ENCODE assay signal across 26 mouse cellular contexts in genomic region chr3:35343936-35344335, GRCm38 (mm10).
A peak's percentile ranks its signal among the peaks of the same experiment; 100 is the strongest.
DNase-seq lines count a peak whose midpoint lies in the region; ATAC-seq lines count a peak whose summit lies in the region.
"Had no signal": no experiment of that assay in that cellular context is flagged by ENCODE, and none has a peak within 500 bp of the region (broad histone marks: within the 10 kb centered on the region; RNA-seq: fewer than 3 reads in every experiment).

No protein-coding gene starts in this region.

- H3K36me3 ChIP-seq in forebrain, embryonic 10.5 days (replicated peaks): no peaks in the 10 kb centered on the region
- H3K36me3 ChIP-seq in forebrain, embryonic 16.5 days (ENCODE audit: control insufficient read depth, insufficient read depth): no peaks in the 10 kb centered on the region
- H3K36me3 ChIP-seq in heart, embryonic 12.5 days: no peaks in the 10 kb centered on the region
- H3K36me3 ChIP-seq in hindbrain, embryonic 13.5 days: no peaks in the 10 kb centered on the region
- H3K36me3 ChIP-seq in hindbrain, embryonic 16.5 days (ENCODE audit: control insufficient read depth, insufficient read depth, low read length): no peaks in the 10 kb centered on the region
- H3K36me3 ChIP-seq: embryonic facial prominence, embryonic 12.5 days; G1E had no signal

- ATAC-seq in forebrain, embryonic 16.5 days: no peak
- ATAC-seq in heart, embryonic 12.5 days (ENCODE audit: insufficient number of reproducible peaks, low FRiP score): no peak
- ATAC-seq in hindbrain, embryonic 13.5 days (ENCODE audit: low FRiP score): no peak
- ATAC-seq in hindbrain, embryonic 16.5 days: no peak
- ATAC-seq: activated CD4-positive, CD25-positive, alpha-beta regulatory T cell, adult 4 months; CD4-positive, CD25-positive, alpha-beta regulatory T cell, adult 4 months; forebrain, embryonic 13.5 days; forebrain, postnatal 0 days; Patski had no signal

- no peak overlapping the region for H3K4me3 ChIP-seq in forebrain, embryonic 10.5 days
- no peak overlapping the region for H3K4me3 ChIP-seq in forebrain, embryonic 16.5 days (replicated peaks; ENCODE audit: low read length)
- H3K4me3 ChIP-seq in heart, embryonic 12.5 days: no peak overlapping the region
- no peak overlapping the region for H3K4me3 ChIP-seq in hindbrain, embryonic 13.5 days
- H3K4me3 ChIP-seq in hindbrain, embryonic 16.5 days (ENCODE audit: low read length): no peak overlapping the region
- H3K4me3 ChIP-seq: embryonic facial prominence, embryonic 12.5 days; forebrain, embryonic 13.5 days had no signal

- no peak overlapping the region for H3K4me2 ChIP-seq in forebrain, embryonic 16.5 days (ENCODE audit: low read length)
- H3K4me2 ChIP-seq in heart, embryonic 12.5 days: no peak overlapping the region
- H3K4me2 ChIP-seq in hindbrain, embryonic 13.5 days: no peak overlapping the region
- no peak overlapping the region for H3K4me2 ChIP-seq in hindbrain, embryonic 16.5 days (ENCODE audit: low read length)
- H3K4me2 ChIP-seq: embryonic facial prominence, embryonic 12.5 days; forebrain, embryonic 13.5 days had no signal

- peaks cover 64% of the 10 kb centered on the region for H3K4me1 ChIP-seq in forebrain, embryonic 10.5 days
- H3K4me1 ChIP-seq in forebrain, embryonic 16.5 days (replicated peaks; ENCODE audit: control insufficient read depth, insufficient read depth, low read length): peaks cover 20% of the 10 kb centered on the region
- H3K4me1 ChIP-seq in heart, embryonic 12.5 days (replicated peaks): peaks cover 8% of the 10 kb centered on the region
- peaks cover 29% of the 10 kb centered on the region for H3K4me1 ChIP-seq in hindbrain, embryonic 13.5 days (replicated peaks)
- peaks cover 19% of the 10 kb centered on the region for H3K4me1 ChIP-seq in hindbrain, embryonic 16.5 days (ENCODE audit: control insufficient read depth, insufficient read depth, low read depth, low read length)

- peak overlapping the region; percentile 75 for H3K27ac ChIP-seq in forebrain, embryonic 10.5 days
- no peak overlapping the region for H3K27ac ChIP-seq in forebrain, embryonic 16.5 days (ENCODE audit: low read length)
- no peak overlapping the region for H3K27ac ChIP-seq in heart, embryonic 12.5 days (ENCODE audit: poor library complexity, severe bottlenecking)
- H3K27ac ChIP-seq in hindbrain, embryonic 13.5 days: 0 out of 2 replicates have a peak overlapping the region, but pooled peaks have one; percentile 12
- H3K27ac ChIP-seq in hindbrain, embryonic 16.5 days (ENCODE audit: low read depth, low read length): no peak overlapping the region

- 76% methylated on average over 5 of the region's 5 CpGs for WGBS in forebrain, embryonic 10.5 days
- WGBS in forebrain, embryonic 16.5 days: 34% methylated on average over 5 of the region's 5 CpGs
- WGBS in heart, embryonic 12.5 days: 65% methylated on average over 5 of the region's 5 CpGs
- WGBS in hindbrain, embryonic 13.5 days: 54% methylated on average over 5 of the region's 5 CpGs
- 51% methylated on average over 5 of the region's 5 CpGs for WGBS in hindbrain, embryonic 16.5 days

- H3K9me3 ChIP-seq in forebrain, embryonic 10.5 days: no peaks in the 10 kb centered on the region
- H3K9me3 ChIP-seq in forebrain, embryonic 16.5 days (ENCODE audit: control insufficient read depth, low read length): no peaks in the 10 kb centered on the region
- no peaks in the 10 kb centered on the region for H3K9me3 ChIP-seq in heart, embryonic 12.5 days (replicated peaks)
- H3K9me3 ChIP-seq in hindbrain, embryonic 13.5 days: no peaks in the 10 kb centered on the region
- H3K9me3 ChIP-seq in hindbrain, embryonic 16.5 days (ENCODE audit: control insufficient read depth, low read length): no peaks in the 10 kb centered on the region
- H3K9me3 ChIP-seq: embryonic facial prominence, embryonic 12.5 days; forebrain, embryonic 13.5 days had no signal

- H3K27me3 ChIP-seq in forebrain, embryonic 10.5 days (ENCODE audit: poor library complexity, severe bottlenecking): no peaks in the 10 kb centered on the region
- no peaks in the 10 kb centered on the region for H3K27me3 ChIP-seq in forebrain, embryonic 16.5 days (replicated peaks; ENCODE audit: control insufficient read depth, insufficient read depth, low read length)
- peaks cover 6% of the 10 kb centered on the region; the same call in 1 of the 2 replicates for H3K27me3 ChIP-seq in heart, embryonic 12.5 days (replicated peaks)
- H3K27me3 ChIP-seq in hindbrain, embryonic 13.5 days: peaks cover 4% of the 10 kb centered on the region; the same call in 1 of the 2 replicates
- H3K27me3 ChIP-seq in hindbrain, embryonic 16.5 days (replicated peaks; ENCODE audit: control insufficient read depth, insufficient read depth, low read length): 0 out of 2 replicates have a peak, but pooled peaks cover 2% of the 10 kb centered on the region
- H3K27me3 ChIP-seq: CH12.LX; embryonic facial prominence, embryonic 12.5 days; forebrain, embryonic 13.5 days had no signal

- DNase-seq in forebrain, embryonic 10.5 days (ENCODE audit: extremely low spot score, low spot score): no peak
- DNase-seq in heart, adult 11 months: peak; percentile 81
- DNase-seq in retina, postnatal 1 day: peak; percentile 56
- no peak for DNase-seq in retina, embryonic 14.5 days (ENCODE audit: low spot score)
- DNase-seq: adrenal gland, adult 8-10 months; adrenal gland, postnatal 14 days; adrenal gland, postnatal 36 days; B cell, adult 2 months; cerebellum, adult 11-12 months; cerebellum, adult 2 months; cerebellum, adult 9-10 months; cerebellum, postnatal 14 days; cerebellum, postnatal 36 days; embryo, embryonic 11 days; forebrain, postnatal 0 days had no signal

- H3K9ac ChIP-seq in forebrain, embryonic 16.5 days (replicated peaks; ENCODE audit: low read depth, low read length): no peak overlapping the region
- no peak overlapping the region for H3K9ac ChIP-seq in heart, embryonic 12.5 days
- H3K9ac ChIP-seq in hindbrain, embryonic 13.5 days: no peak overlapping the region
- no peak overlapping the region for H3K9ac ChIP-seq in hindbrain, embryonic 16.5 days (ENCODE audit: low read depth, low read length)
- H3K9ac ChIP-seq: embryonic facial prominence, embryonic 12.5 days; forebrain, embryonic 13.5 days; forebrain, postnatal 0 days had no signal

Comparison
In these comparisons a context has a peak if more than half of its experiments do, and no peak if none do; other contexts are left out.
1. DNase-seq: peak in heart, adult 11 months (single experiment) and retina, postnatal 1 day (single experiment); none in forebrain, embryonic 10.5 days (single experiment) and retina, embryonic 14.5 days (single experiment).
2. H3K27ac ChIP-seq: peak in forebrain, embryonic 10.5 days (single experiment) and hindbrain, embryonic 13.5 days (single experiment); none in forebrain, embryonic 16.5 days (single experiment), heart, embryonic 12.5 days (single experiment) and hindbrain, embryonic 16.5 days (single experiment).